Mouse (Mus musculus) adrenal gland, postnatal 36 days (tissue): ENCODE data around the gene Gna14. TPM values are rescaled to one million over a fixed set of nuclear protein-coding genes. Genes with fewer than 3 reads are reported as not detected.

Experiments
- DNase-seq, 2 experiments: peaks; one replicate each; pipeline ENCODE4 v3.0.0; 2021; ENCODE audit warnings: mixed read lengths in 1 of 2
- total RNA-seq, 2 experiments: library from RNA; stranded (reverse); gene quantifications; 2 replicates each; pipeline ENCODE4 v1.2.3; 2021

Gna14 gene
- total RNA-seq, 2 experiments from 2014 or later: 33.6 to 50.6 TPM

GRCm38 (mm10) chr19:16450824-16451223 is 15.3 kb downstream of the Gna14 start:
- DNase-seq: no peak

DNA sequence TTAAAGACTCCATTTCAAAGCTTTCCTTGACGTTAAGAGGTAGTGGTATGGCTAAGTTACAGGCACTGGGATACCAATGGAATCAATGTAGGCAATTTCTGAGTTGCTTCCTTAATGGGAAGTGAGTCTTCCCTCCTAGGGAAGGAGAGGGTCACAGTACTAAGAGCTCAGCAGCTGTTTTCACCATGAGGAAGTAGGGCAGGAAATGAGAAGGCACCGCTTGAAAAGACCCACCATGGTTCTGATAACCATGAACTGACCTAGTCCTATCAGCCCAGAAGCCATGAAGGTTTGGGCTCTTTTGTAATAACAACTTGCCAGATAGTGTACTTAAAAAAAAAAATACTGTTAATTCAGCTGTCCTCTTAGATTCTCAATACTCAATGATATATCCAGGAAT is 20.6 kb downstream of the Gna14 start:
- DNase-seq: no peak

DNA sequence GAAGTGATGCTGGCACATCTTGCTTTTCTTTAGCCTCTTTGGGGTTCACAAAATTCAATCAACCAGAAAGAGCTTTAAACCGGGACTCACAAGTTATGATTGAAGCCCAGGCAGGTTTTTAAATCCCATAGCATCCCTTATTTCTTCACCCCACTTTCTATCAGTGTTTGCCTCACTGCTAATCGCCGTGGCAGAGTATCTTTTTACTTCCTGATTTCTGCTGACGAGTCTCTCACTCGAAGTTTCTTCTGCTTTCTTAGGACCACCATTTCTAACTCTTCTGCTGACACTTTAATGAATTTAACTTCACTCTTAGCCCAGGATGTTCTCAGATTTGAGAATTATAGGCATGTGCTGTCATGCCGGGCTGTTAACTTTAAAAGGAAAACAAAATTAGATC is 21.6 kb downstream of the Gna14 start:
- no peak for DNase-seq

DNA sequence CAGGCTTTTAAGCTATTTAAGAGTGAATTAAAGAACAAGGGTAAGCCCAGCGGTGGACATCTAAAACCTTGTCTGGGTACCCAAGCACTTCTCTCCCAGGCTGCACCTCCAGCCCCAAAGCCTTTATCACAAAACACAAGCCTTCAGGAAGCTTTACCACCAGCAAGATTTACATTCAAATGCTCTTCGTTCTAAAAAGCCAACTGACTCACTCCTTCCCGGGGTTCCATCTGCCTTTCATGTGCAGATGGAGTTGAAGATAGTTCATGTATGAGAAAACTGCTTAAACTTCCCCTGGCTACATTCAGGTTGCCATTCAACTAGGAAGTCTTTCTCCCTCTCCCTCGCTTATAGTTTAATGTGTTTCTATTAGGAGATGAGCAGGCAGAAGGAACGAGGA is 23.8 kb downstream of the Gna14 start:
- no peak for DNase-seq

GRCm38 (mm10) chr19:16460292-16460691 is 24.7 kb downstream of the Gna14 start:
- DNase-seq: no peak

GRCm38 (mm10) chr19:16460831-16461230 is 25.3 kb downstream of the Gna14 start:
- no peak for DNase-seq

DNA sequence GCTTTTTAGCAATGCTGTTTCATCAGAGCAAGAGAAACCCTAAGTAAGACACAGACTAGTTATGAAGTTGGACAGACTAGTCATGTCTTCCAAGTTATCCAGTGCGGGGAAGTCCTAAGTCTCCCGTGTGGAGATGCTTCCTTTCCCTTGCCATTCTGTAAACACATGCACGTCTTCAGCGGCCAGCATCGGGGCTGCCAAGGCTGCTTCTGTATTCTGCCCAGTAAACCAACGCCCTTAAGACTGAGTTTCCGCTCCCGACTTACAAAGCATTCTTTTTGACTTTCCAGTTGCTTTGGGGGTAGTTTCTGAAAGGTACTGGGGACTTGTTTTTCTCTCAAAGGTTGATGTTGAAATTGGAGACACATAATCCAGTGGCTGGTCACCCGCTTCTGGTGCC is 26.9 kb downstream of the Gna14 start:
- DNase-seq: no peak

DNA sequence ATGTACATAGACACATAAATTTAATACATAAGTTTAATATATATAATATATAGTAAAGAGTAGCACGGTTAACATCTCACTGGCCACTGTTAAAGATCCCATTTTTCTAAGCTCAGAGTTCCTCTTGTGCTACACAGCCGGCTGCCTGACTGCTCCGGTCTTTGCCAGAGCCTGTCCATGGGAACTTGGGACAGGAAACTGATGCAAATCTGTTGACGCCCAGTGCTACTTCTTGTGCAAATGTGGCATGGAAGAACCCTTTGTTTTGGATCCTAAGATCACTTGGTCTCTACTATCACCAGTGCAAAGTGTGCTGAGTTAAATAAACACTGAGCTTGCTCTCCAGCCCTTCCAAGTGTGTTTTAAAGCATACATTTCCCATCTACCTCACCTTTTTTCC is 29.2 kb downstream of the Gna14 start:
- no peak for DNase-seq

- DNase-seq: no peak
Observed at GRCm38 (mm10) chr19:16468756-16469374, 33.3 kb downstream of the Gna14 start.

DNA sequence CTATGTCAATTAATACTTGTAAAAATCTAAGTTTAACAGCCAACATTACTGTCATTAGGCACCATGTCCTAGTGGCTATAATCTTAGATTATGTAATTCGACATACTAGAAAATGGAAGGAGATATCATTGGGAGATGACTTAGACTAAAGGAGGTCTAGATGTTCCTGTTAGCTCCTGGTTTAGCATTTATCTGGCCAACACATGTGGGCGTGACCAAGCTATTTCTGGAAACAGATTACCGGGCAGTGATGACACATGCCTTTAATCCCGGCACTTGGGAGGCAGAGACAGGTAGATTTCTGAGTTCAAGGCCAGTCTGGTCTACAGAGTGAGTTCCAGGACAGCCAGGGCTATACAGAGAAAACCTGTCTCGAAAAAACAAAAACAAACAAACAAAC is 37.1 kb downstream of the Gna14 start:
- no peak for DNase-seq

GRCm38 (mm10) chr19:16477314-16477946 is 41.9 kb downstream of the Gna14 start:
- DNase-seq: no peak

DNA sequence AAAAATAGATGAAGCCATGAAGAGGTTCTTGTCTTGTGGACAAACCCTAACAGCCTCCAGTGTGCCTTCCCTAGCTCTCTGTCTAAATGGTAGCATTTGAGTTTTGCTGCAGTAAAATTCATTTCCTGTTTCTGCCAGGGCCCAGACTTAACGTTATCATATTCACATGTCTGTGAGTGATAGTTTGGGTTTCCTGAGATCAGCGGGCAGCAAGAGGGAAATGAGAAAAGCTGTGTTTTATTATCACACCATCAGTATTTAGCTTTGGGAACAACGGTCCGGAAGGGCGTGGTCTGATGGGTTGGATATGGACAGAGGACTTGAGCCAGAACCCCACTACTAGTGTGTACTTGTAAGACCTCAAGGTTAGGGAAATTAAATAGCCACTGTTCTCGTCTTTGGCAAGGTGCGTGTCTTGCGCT is 42.6 kb downstream of the Gna14 start:
- no peak for DNase-seq

GRCm38 (mm10) chr19:16482047-16482446 is 46.5 kb downstream of the Gna14 start:
- no peak for DNase-seq

DNA sequence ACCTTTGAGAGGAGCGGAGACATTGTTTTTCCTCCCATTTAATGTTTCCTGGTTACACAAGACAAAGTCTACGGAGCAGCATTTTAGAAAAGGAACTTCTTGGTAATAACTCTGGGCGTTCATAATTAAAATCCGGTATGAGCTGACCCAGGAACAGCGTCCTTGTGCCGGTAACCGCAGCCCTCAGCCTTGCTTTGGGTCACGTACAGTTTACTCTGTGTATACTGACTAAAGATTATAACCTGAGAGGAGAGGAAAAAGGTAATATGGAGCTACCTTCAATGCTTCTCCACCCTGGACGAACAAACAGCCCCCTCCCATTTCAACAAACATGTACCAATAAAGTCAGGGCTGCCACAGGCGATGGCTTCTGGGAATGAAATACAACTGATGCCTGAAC is 48.7 kb downstream of the Gna14 start:
- no peak for DNase-seq

DNA sequence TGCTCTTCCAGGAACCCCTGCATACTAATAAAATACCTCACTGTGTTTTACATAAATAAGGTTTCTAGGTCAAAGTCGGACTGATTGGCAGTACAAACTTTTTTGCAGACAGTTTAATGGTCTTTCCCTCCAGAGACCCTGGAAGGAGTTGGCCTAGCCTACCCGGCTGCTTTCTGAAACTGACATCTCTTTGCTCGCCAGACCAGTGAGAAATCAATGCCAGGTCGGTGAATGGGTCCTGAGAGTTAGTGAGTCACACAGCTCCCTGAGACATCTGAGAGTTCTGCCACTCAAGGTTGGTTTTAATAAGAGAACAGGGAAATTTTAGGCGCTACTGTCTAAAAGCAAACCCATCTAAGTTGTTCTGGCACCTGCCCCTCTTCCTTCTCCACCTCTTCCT is 49.1 kb downstream of the Gna14 start:
- DNase-seq: peak; percentile 23 to 36

DNA sequence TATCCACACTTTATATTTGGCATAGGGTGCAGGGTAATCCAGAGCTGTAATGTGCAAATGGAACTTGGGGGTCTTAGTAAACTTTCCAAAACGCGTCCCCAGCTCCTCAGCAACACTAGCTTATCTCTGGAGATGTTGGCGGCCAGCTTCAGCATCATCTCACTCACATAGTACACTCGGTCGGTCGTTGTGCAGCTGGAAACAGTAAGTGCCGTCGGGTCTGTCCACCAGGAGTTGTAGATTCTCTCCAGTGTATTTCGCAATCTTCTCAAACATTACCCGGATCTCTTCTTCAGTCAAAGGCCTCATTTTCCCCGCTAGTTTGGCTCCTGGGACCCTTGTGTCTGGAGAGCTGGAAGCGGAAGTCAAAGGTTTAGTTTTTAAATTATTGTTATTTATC is 55.2 kb downstream of the Gna14 start:
- no peak for DNase-seq

DNA sequence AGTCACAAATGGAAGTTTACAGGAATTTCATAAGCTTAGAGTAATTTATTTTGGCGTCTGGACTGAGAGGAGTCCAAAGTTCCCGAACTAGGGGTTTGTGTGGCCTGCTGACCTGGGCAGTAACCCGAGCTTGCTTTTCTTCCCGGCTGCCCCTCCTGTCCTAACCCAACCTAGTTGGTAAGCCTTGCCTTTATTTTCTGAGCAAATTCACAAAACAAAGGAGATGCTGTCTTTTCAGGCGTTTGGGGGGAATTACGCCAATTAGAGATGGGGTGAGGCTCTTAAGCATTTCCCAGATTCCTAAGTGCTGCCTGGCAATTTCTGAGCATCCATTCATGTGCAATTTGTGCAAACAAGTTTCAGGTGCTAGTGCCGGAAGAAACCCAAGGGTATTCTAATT is 55.9 kb downstream of the Gna14 start:
- no peak for DNase-seq

- DNase-seq: no peak
Observed at GRCm38 (mm10) chr19:16492453-16492852, 56.9 kb downstream of the Gna14 start.

DNA sequence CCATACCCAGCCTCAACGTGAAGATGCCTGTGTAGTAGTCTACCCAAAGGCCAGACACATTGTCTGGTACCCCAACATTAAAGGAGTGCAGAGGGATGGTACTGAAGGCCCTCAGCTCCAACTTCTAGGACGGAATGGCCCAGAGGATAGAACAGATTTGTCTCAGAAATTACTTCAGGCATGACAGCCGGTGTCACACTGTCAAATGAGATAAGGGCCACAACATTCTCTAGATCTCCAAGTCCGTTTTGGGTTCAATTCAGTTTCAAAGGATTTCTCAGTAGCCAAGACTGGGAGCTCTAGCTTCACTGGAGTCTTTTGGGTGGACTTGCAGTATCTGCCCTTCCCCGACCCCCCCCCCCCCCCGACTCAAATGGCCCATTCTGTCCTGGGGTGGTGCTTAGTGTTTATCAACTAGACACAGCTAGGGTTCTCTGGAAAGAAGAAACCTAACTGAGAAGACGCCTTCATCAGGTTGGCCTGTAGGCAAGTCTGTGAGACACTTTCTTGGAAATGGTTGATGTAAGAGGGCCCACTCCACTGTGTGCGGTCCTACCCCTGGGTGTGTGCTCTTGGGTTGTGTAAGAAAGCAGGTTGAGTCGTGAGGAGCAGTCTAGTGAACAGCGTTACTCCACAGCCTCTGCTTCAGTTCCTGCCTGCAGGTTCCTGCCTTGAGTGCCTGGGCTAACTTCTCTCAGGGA is 59.4 kb downstream of the Gna14 start:
- DNase-seq: no peak

- no peak for DNase-seq
Observed at GRCm38 (mm10) chr19:16496016-16496415, 60.5 kb downstream of the Gna14 start.

GRCm38 (mm10) chr19:16502054-16502453 is 66.5 kb downstream of the Gna14 start:
- no peak for DNase-seq

DNA sequence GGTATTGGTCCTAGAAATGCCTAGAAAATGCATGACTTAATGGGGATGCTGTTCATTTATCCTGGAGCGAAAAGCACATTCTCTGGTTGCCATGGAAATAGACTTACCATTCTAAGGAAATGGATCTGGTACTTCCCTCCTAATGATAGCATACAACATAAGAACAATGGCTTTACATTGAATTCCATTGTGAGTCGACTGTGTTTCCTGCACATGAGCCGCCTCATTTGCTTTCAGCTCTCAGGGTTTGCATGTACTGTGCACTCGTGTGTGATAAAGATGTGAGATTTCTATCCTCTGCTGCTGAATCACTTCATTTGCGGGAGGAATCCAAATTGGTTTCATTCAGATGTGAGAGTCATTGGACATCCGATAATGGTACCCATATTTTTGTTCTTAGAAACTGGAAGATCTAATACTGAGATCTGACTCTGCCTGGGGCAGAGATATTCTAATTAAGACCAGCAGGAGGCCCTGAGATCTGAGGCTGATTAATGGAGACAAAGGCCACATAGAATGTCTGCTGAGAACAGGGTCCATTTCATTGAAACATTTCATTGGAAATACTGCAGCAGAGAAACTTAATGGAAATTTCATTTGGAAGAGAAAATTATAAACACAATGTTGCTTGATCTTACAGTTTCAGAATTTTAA is 71.3 kb downstream of the Gna14 start:
- DNase-seq: no peak
